Mouse (Mus musculus) G1E (cell line): Measurements from ENCODE around the gene Enpp5.

ENCODE experiments used
- CTCF ChIP-seq: IDR thresholded peaks from 2 replicates; pipeline ENCODE4 v1.5.1; 2012; ENCODE audit warnings: low read depth, low read length, inconsistent platforms, mixed read lengths
- GATA1 ChIP-seq: IDR thresholded peaks from 2 replicates; pipeline ENCODE4 v1.6.1; 2012; ENCODE audit warnings: borderline replicate concordance, low read length, inconsistent platforms, mixed read lengths

DNA sequence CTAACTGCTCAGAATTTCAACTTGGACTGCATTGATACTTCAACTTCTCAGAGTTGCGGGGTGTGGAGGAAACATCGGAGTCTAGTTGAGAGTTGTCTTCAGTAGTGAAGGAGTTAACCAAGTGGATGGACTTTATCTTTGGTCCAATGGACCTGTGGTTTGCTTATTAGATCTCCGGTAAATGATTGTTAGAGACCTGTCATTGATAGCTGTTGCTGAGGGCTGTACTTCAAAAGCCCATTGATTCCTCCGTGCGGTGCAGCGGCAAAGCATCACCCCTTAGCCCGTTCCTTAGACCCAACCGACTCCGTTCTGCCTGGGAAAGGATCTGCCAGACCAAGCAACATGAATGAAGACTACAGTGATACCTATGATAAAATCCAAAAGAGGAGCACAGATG, 55.9 kb downstream of the Enpp5 start:
- no peak for TF ChIP-seq CTCF
- TF ChIP-seq GATA1, result no peak
